Mouse (Mus musculus) stomach, embryonic 15.5 days (tissue): Measurements from ENCODE around the gene Habp2. TPM values are rescaled to one million over a fixed set of nuclear protein-coding genes. Genes with fewer than 3 reads are reported as not detected.
"Not testable (repeated sequence)": the region's sequence is repeated elsewhere in the genome, so short reads cannot be mapped to it uniquely, and the experiment has no call there.

Experiments
- ATAC-seq: fragments of 200-750 bp; cut with Nextera tagmentation; 2 replicates; pipeline ENCODE4 v1.8.0; 2017; ENCODE audit warnings: low read depth, moderate number of reproducible peaks, moderate TSS enrichment; ENCODE audit not compliant: insufficient read depth, low FRiP score
- H3K27ac ChIP-seq: fragments of 300-500 bp; sonication (generic); 2 replicates; pipeline ENCODE4 v1.5.1; 2015; ENCODE audit warnings: mild to moderate bottlenecking, inconsistent platforms
- H3K27me3 ChIP-seq: fragments of 300-500 bp; sonication (generic); replicated peaks from 2 replicates; pipeline ENCODE4 v1.6.1; 2015; ENCODE audit warnings: inconsistent platforms
- H3K36me3 ChIP-seq: fragments of 300-500 bp; sonication (generic); 2 replicates; pipeline ENCODE4 v1.6.1; 2015; ENCODE audit warnings: inconsistent platforms
- H3K4me1 ChIP-seq: fragments of 300-500 bp; sonication (generic); 2 replicates; pipeline ENCODE4 v1.6.1; 2015; ENCODE audit warnings: inconsistent platforms
- H3K4me2 ChIP-seq: fragments of 300-500 bp; sonication (generic); 2 replicates; pipeline ENCODE4 v1.6.1; 2015; ENCODE audit warnings: mild to moderate bottlenecking, inconsistent platforms
- H3K4me3 ChIP-seq: fragments of 300-500 bp; sonication (generic); replicated peaks from 2 replicates; pipeline ENCODE4 v1.5.1; 2015; ENCODE audit warnings: inconsistent platforms
- H3K9ac ChIP-seq: fragments of 300-500 bp; sonication (generic); 2 replicates; pipeline ENCODE4 v1.6.1; 2015; ENCODE audit warnings: inconsistent platforms
- H3K9me3 ChIP-seq: fragments of 300-500 bp; sonication (generic); 2 replicates; pipeline ENCODE4 v1.6.1; 2016; ENCODE audit warnings: inconsistent platforms
- WGBS: fragments of 180-500 bp; shearing (Covaris S2); methylation state at CpG from one replicate; pipeline ENCODE4 v1.1.7; 2015; 5-methylcytosine and 5-hydroxymethylcytosine counted together
- polyA plus RNA-seq: library from polyadenylated mRNA; unstranded; fragments of >200 nt; fragmentation: Nextera tagmentation; extraction: Ambion mirVana; gene quantifications from 2 replicates; pipeline ENCODE4 v1.2.1, GENCODE M21; 2015

The Habp2 gene
- polyA plus RNA-seq, 1 experiment from 2014 or later: 36.4 TPM

GRCm38 (mm10) chr19:56346016-56346415 lies 59.1 kb downstream of the Habp2 start:
- no peak overlapping the region for H3K4me2 ChIP-seq
- no peak overlapping the region for H3K27ac ChIP-seq
- ATAC-seq: no peak
- no peak overlapping the region for H3K4me3 ChIP-seq
- no peak overlapping the region for H3K9ac ChIP-seq
- H3K9me3 ChIP-seq: no peaks in the 10 kb centered on the region
- no peaks in the 10 kb centered on the region for H3K4me1 ChIP-seq
- 80% methylated on average over 3 of the region's 3 CpGs for WGBS
- H3K27me3 ChIP-seq: no peaks in the 10 kb centered on the region
- H3K36me3 ChIP-seq: no peaks in the 10 kb centered on the region

GRCm38 (mm10) chr19:56346750-56347149 lies 59.8 kb downstream of the Habp2 start:
- ATAC-seq: no peak
- H3K27me3 ChIP-seq: no peaks in the 10 kb centered on the region
- 50% methylated on average over 13 of the region's 13 CpGs for WGBS
- H3K4me2 ChIP-seq: no peak overlapping the region
- H3K36me3 ChIP-seq: no peaks in the 10 kb centered on the region
- H3K9me3 ChIP-seq: no peaks in the 10 kb centered on the region
- no peaks in the 10 kb centered on the region for H3K4me1 ChIP-seq
- no peak overlapping the region for H3K4me3 ChIP-seq
- no peak overlapping the region for H3K27ac ChIP-seq
- no peak overlapping the region for H3K9ac ChIP-seq

- H3K27ac ChIP-seq: no peak overlapping the region
- H3K9ac ChIP-seq: no peak overlapping the region
- 39% methylated on average over 6 of the region's 6 CpGs for WGBS
- H3K9me3 ChIP-seq: no peaks in the 10 kb centered on the region
- ATAC-seq: no peak
- H3K36me3 ChIP-seq: no peaks in the 10 kb centered on the region
- no peaks in the 10 kb centered on the region for H3K27me3 ChIP-seq
- H3K4me1 ChIP-seq: no peaks in the 10 kb centered on the region
- no peak overlapping the region for H3K4me3 ChIP-seq
- H3K4me2 ChIP-seq: no peak overlapping the region
Measured at GRCm38 (mm10) chr19:56349295-56349694, 62.4 kb downstream of the Habp2 start.

GRCm38 (mm10) chr19:56353689-56354088 lies 66.8 kb downstream of the Habp2 start:
- Histone ChIP-seq H3K4me2 (no peak overlapping the region), H3K9me3 (no peaks in the 10 kb centered on the region), H3K9ac (no peak overlapping the region), H3K4me1 (no peaks in the 10 kb centered on the region), H3K36me3 (no peaks in the 10 kb centered on the region), H3K4me3 (no peak overlapping the region), H3K27me3 (no peaks in the 10 kb centered on the region), H3K27ac (no peak overlapping the region)
- ATAC-seq: no peak
- WGBS: 80% methylated on average over 10 of the region's 10 CpGs

GRCm38 (mm10) chr19:56355201-56355600 lies 68.3 kb downstream of the Habp2 start:
- Histone ChIP-seq H3K9me3 (no peaks in the 10 kb centered on the region), H3K36me3 (no peaks in the 10 kb centered on the region), H3K9ac (no peak overlapping the region), H3K27ac (no peak overlapping the region), H3K4me2 (no peak overlapping the region), H3K4me1 (no peaks in the 10 kb centered on the region), H3K27me3 (no peaks in the 10 kb centered on the region), H3K4me3 (no peak overlapping the region)
- no peak for ATAC-seq
- WGBS: 83% methylated on average over 12 of the region's 12 CpGs

- H3K36me3 ChIP-seq: no peaks in the 10 kb centered on the region
- 0 out of 2 replicates have a peak overlapping the region, but pooled peaks have one; percentile 9 for H3K4me3 ChIP-seq
- ATAC-seq: peak; percentile 47; the same call in 1 of the 2 replicates
- H3K4me2 ChIP-seq: peak overlapping the region; percentile 38
- 33% methylated on average over 17 of the region's 17 CpGs for WGBS
- no peak overlapping the region for H3K27ac ChIP-seq
- H3K4me1 ChIP-seq: no peaks in the 10 kb centered on the region
- H3K9ac ChIP-seq: no peak overlapping the region
- H3K9me3 ChIP-seq: no peaks in the 10 kb centered on the region
- no peaks in the 10 kb centered on the region for H3K27me3 ChIP-seq
Measured at GRCm38 (mm10) chr19:56356480-56357373, 69.8 kb downstream of the Habp2 start.

- H3K9me3 ChIP-seq, H3K4me1 ChIP-seq, H3K27me3 ChIP-seq, H3K4me2 ChIP-seq, H3K27ac ChIP-seq, H3K9ac ChIP-seq, H3K4me3 ChIP-seq, H3K36me3 ChIP-seq, ATAC-seq: not testable (repeated sequence)
- WGBS: 62% methylated on average over 2 of the region's 2 CpGs
Measured at GRCm38 (mm10) chr19:56357374-56357708, 70.4 kb downstream of the Habp2 start.

- H3K4me2 ChIP-seq: no peak overlapping the region
- no peak for ATAC-seq
- no peaks in the 10 kb centered on the region for H3K27me3 ChIP-seq
- H3K9me3 ChIP-seq: no peaks in the 10 kb centered on the region
- no peak overlapping the region for H3K9ac ChIP-seq
- H3K27ac ChIP-seq: no peak overlapping the region
- H3K4me3 ChIP-seq: no peak overlapping the region
- no peaks in the 10 kb centered on the region for H3K36me3 ChIP-seq
- H3K4me1 ChIP-seq: 0 out of 2 replicates have a peak, but pooled peaks cover 5% of the 10 kb centered on the region
- WGBS: 64% methylated on average over 2 of the region's 2 CpGs
Measured at GRCm38 (mm10) chr19:56358890-56359289, 72.0 kb downstream of the Habp2 start.

- H3K36me3 ChIP-seq: no peaks in the 10 kb centered on the region
- WGBS: 32% methylated on average over 15 of the region's 15 CpGs
- H3K4me3 ChIP-seq: no peak overlapping the region
- no peak overlapping the region for H3K9ac ChIP-seq
- H3K27me3 ChIP-seq: no peaks in the 10 kb centered on the region
- H3K27ac ChIP-seq: peak overlapping the region; percentile 73
- no peaks in the 10 kb centered on the region for H3K9me3 ChIP-seq
- ATAC-seq: no peak
- H3K4me2 ChIP-seq: peak overlapping the region; percentile 16; the same call in 1 of the 2 replicates
- H3K4me1 ChIP-seq: peaks cover 14% of the 10 kb centered on the region
Measured at GRCm38 (mm10) chr19:56363721-56364460, 77.0 kb downstream of the Habp2 start.

- H3K9me3 ChIP-seq: no peaks in the 10 kb centered on the region
- peaks cover 14% of the 10 kb centered on the region for H3K4me1 ChIP-seq
- H3K36me3 ChIP-seq: no peaks in the 10 kb centered on the region
- WGBS: 48% methylated on average over 8 of the region's 8 CpGs
- H3K27ac ChIP-seq: peak overlapping the region; percentile 73
- H3K27me3 ChIP-seq: no peaks in the 10 kb centered on the region
- H3K4me3 ChIP-seq: no peak overlapping the region
- H3K4me2 ChIP-seq: no peak overlapping the region
- H3K9ac ChIP-seq: no peak overlapping the region
- ATAC-seq: no peak; the same call in 1 of the 2 replicates
Measured at GRCm38 (mm10) chr19:56364563-56364962, 77.6 kb downstream of the Habp2 start.

- H3K4me2 ChIP-seq: no peak overlapping the region
- 69% methylated on average over 11 of the region's 11 CpGs for WGBS
- H3K9ac ChIP-seq: no peak overlapping the region
- no peak for ATAC-seq
- H3K9me3 ChIP-seq: no peaks in the 10 kb centered on the region
- peak overlapping the region; percentile 4; the same call in 1 of the 2 replicates for H3K27ac ChIP-seq
- H3K36me3 ChIP-seq: no peaks in the 10 kb centered on the region
- H3K27me3 ChIP-seq: no peaks in the 10 kb centered on the region
- H3K4me1 ChIP-seq: peaks cover 14% of the 10 kb centered on the region
- no peak overlapping the region for H3K4me3 ChIP-seq
Measured at GRCm38 (mm10) chr19:56366168-56366567, 79.2 kb downstream of the Habp2 start.

- Histone ChIP-seq H3K4me2 (no peak overlapping the region), H3K4me1 (peaks cover 14% of the 10 kb centered on the region), H3K36me3 (no peaks in the 10 kb centered on the region), H3K9me3 (no peaks in the 10 kb centered on the region), H3K4me3 (no peak overlapping the region), H3K9ac (no peak overlapping the region), H3K27ac (peak overlapping the region; percentile 4; the same call in 1 of the 2 replicates), H3K27me3 (no peaks in the 10 kb centered on the region)
- no peak for ATAC-seq
- 65% methylated on average over 9 of the region's 9 CpGs for WGBS
Measured at GRCm38 (mm10) chr19:56366625-56367024, 79.7 kb downstream of the Habp2 start.
